Mouse (Mus musculus): ENCODE measurements around the gene Sh3pxd2a. TPM values are rescaled to one million over a fixed set of nuclear protein-coding genes. Genes with fewer than 3 reads are reported as not detected.

The Sh3pxd2a gene
- polyA plus RNA-seq, 1 experiment from 2014 or later, result 0.82 TPM

GRCm38 (mm10) chr19:47428794-47429193 lies 35.4 kb downstream of the Sh3pxd2a start:
- H3K9me3 ChIP-seq (ENCODE audit: low read length), result no peaks in the 10 kb centered on the region
- no peaks in the 10 kb centered on the region for H3K36me3 ChIP-seq (replicated peaks; ENCODE audit: insufficient read depth, low read length)
- no peak overlapping the region for H3K4me3 ChIP-seq (ENCODE audit: low read depth, low read length)
- ATAC-seq, result peak; percentile 34
- TF ChIP-seq CTCF (IDR thresholded peaks at IDR 0.05; ENCODE audit: low read depth), result peak; percentile 1; the same call in 1 of the 2 replicates
- no peak for TF ChIP-seq EP300 (IDR thresholded peaks at IDR 0.05; ENCODE audit: low read depth)
- peaks cover 54% of the 10 kb centered on the region for H3K4me1 ChIP-seq (ENCODE audit: insufficient read depth)
- H3K27ac ChIP-seq (ENCODE audit: low read depth), result peak overlapping the region; percentile 44; the same call in 1 of the 2 replicates
- no peak overlapping the region for H3K9ac ChIP-seq (replicated peaks)
- 49% methylated on average over 7 of the region's 7 CpGs for WGBS (ENCODE audit: insufficient replicate concordance)
- H3K27me3 ChIP-seq (ENCODE audit: insufficient read depth, low read length), result no peaks in the 10 kb centered on the region
- no peak for DNase-seq
- no peak overlapping the region for H3K4me2 ChIP-seq (ENCODE audit: low read depth, low read length)

GRCm38 (mm10) chr19:47427841-47428789 lies 36.1 kb downstream of the Sh3pxd2a start:
- no peak for ATAC-seq
- Histone ChIP-seq H3K27ac (ENCODE audit: low read depth) (0 out of 2 replicates have a peak overlapping the region, but pooled peaks have one; percentile 8), H3K9me3 (ENCODE audit: low read length) (no peaks in the 10 kb centered on the region), H3K4me2 (ENCODE audit: low read depth, low read length) (no peak overlapping the region; the same call in 1 of the 2 replicates), H3K4me3 (ENCODE audit: low read depth, low read length) (no peak overlapping the region), H3K9ac (replicated peaks) (0 out of 2 replicates have a peak overlapping the region, but pooled peaks have one; percentile 28), H3K4me1 (ENCODE audit: insufficient read depth) (peaks cover 54% of the 10 kb centered on the region), H3K27me3 (ENCODE audit: insufficient read depth, low read length) (no peaks in the 10 kb centered on the region), H3K36me3 (replicated peaks; ENCODE audit: insufficient read depth, low read length) (peaks cover 5% of the 10 kb centered on the region; the same call in 1 of the 2 replicates)
- WGBS (ENCODE audit: insufficient replicate concordance), result 53% methylated on average over 13 of the region's 13 CpGs
- TF ChIP-seq CTCF (IDR thresholded peaks at IDR 0.05; ENCODE audit: low read depth), result no peak
- no peak for TF ChIP-seq EP300 (IDR thresholded peaks at IDR 0.05; ENCODE audit: low read depth)
- DNase-seq, result no peak

- peaks cover 14% of the 10 kb centered on the region for H3K4me1 ChIP-seq (ENCODE audit: insufficient read depth)
- H3K27ac ChIP-seq (ENCODE audit: low read depth), result no peak overlapping the region
- no peak overlapping the region for H3K4me2 ChIP-seq (ENCODE audit: low read depth, low read length)
Observed at GRCm38 (mm10) chr19:47423632-47424031, 40.6 kb downstream of the Sh3pxd2a start.

GRCm38 (mm10) chr19:47421128-47421898 lies 42.9 kb downstream of the Sh3pxd2a start:
- no peak overlapping the region for H3K27ac ChIP-seq (ENCODE audit: low read depth)
- H3K27me3 ChIP-seq (ENCODE audit: insufficient read depth, low read length), result no peaks in the 10 kb centered on the region
- DNase-seq (no peak), ATAC-seq (no peak)
- no peaks in the 10 kb centered on the region for H3K9me3 ChIP-seq (ENCODE audit: low read length)
- 65% methylated on average over 14 of the region's 14 CpGs for WGBS (ENCODE audit: insufficient replicate concordance)
- no peak overlapping the region for H3K9ac ChIP-seq (replicated peaks)
- H3K4me2 ChIP-seq (ENCODE audit: low read depth, low read length), result no peak overlapping the region
- H3K36me3 ChIP-seq (replicated peaks; ENCODE audit: insufficient read depth, low read length), result peaks cover 5% of the 10 kb centered on the region; the same call in 1 of the 2 replicates
- H3K4me1 ChIP-seq (ENCODE audit: insufficient read depth), result no peaks in the 10 kb centered on the region
- TF ChIP-seq CTCF (IDR thresholded peaks at IDR 0.05; ENCODE audit: low read depth) (no peak), EP300 (IDR thresholded peaks at IDR 0.05; ENCODE audit: low read depth) (no peak)
- no peak overlapping the region for H3K4me3 ChIP-seq (ENCODE audit: low read depth, low read length)

More at GRCm38 (mm10) chr19:47423632-47424031, 40.6 kb downstream of the Sh3pxd2a start:
- 88% methylated on average over 7 of the region's 7 CpGs for WGBS (ENCODE audit: insufficient replicate concordance)
- ATAC-seq (no peak), DNase-seq (no peak)
- TF ChIP-seq CTCF (IDR thresholded peaks at IDR 0.05; ENCODE audit: low read depth), result no peak
- no peak for TF ChIP-seq EP300 (IDR thresholded peaks at IDR 0.05; ENCODE audit: low read depth)
- no peaks in the 10 kb centered on the region for H3K9me3 ChIP-seq (ENCODE audit: low read length)
- no peak overlapping the region for H3K9ac ChIP-seq (replicated peaks)
- no peaks in the 10 kb centered on the region for H3K27me3 ChIP-seq (ENCODE audit: insufficient read depth, low read length)
- H3K4me3 ChIP-seq (ENCODE audit: low read depth, low read length), result no peak overlapping the region
- H3K36me3 ChIP-seq (replicated peaks; ENCODE audit: insufficient read depth, low read length), result peaks cover 5% of the 10 kb centered on the region; the same call in 1 of the 2 replicates

- H3K4me1 ChIP-seq (ENCODE audit: insufficient read depth), result no peaks in the 10 kb centered on the region
- no peak for ATAC-seq
- WGBS (ENCODE audit: insufficient replicate concordance), result 87% methylated on average over 11 of the region's 11 CpGs
- no peak for DNase-seq
- H3K4me3 ChIP-seq (ENCODE audit: low read depth, low read length), result no peak overlapping the region
- peaks cover 5% of the 10 kb centered on the region; the same call in 1 of the 2 replicates for H3K36me3 ChIP-seq (replicated peaks; ENCODE audit: insufficient read depth, low read length)
- H3K9me3 ChIP-seq (ENCODE audit: low read length), result no peaks in the 10 kb centered on the region
- H3K27ac ChIP-seq (ENCODE audit: low read depth), result no peak overlapping the region
- no peak overlapping the region for H3K9ac ChIP-seq (replicated peaks)
- H3K27me3 ChIP-seq (ENCODE audit: insufficient read depth, low read length), result no peaks in the 10 kb centered on the region
- no peak for TF ChIP-seq EP300 (IDR thresholded peaks at IDR 0.05; ENCODE audit: low read depth)
- no peak for TF ChIP-seq CTCF (IDR thresholded peaks at IDR 0.05; ENCODE audit: low read depth)
- no peak overlapping the region for H3K4me2 ChIP-seq (ENCODE audit: low read depth, low read length)
Observed at GRCm38 (mm10) chr19:47420539-47420938, 43.7 kb downstream of the Sh3pxd2a start.

GRCm38 (mm10) chr19:47419208-47419607 lies 45.0 kb downstream of the Sh3pxd2a start:
- no peaks in the 10 kb centered on the region for H3K4me1 ChIP-seq (ENCODE audit: insufficient read depth)
- no peaks in the 10 kb centered on the region for H3K9me3 ChIP-seq (ENCODE audit: low read length)
- H3K27ac ChIP-seq (ENCODE audit: low read depth), result no peak overlapping the region
- H3K4me3 ChIP-seq (ENCODE audit: low read depth, low read length), result no peak overlapping the region
- H3K36me3 ChIP-seq (replicated peaks; ENCODE audit: insufficient read depth, low read length), result peaks cover 5% of the 10 kb centered on the region; the same call in 1 of the 2 replicates
- DNase-seq, result no peak
- H3K9ac ChIP-seq (replicated peaks), result no peak overlapping the region
- no peak for ATAC-seq
- WGBS (ENCODE audit: insufficient replicate concordance), result 61% methylated on average over 8 of the region's 8 CpGs
- no peak overlapping the region for H3K4me2 ChIP-seq (ENCODE audit: low read depth, low read length)
- TF ChIP-seq CTCF (IDR thresholded peaks at IDR 0.05; ENCODE audit: low read depth) (no peak), EP300 (IDR thresholded peaks at IDR 0.05; ENCODE audit: low read depth) (no peak)
- no peaks in the 10 kb centered on the region for H3K27me3 ChIP-seq (ENCODE audit: insufficient read depth, low read length)

Data from liver, postnatal 0 days (tissue).